Mouse (Mus musculus): ENCODE measurements around the gene Prss22. TPM values are rescaled to one million over a fixed set of nuclear protein-coding genes. Genes with fewer than 3 reads are reported as not detected.

Prss22 gene
- polyA plus RNA-seq, 1 experiment = 0.95 TPM

- TF ChIP-seq CTCF (IDR thresholded peaks at IDR 0.05; ENCODE audit: control insufficient read depth, insufficient read depth, insufficient read length) (no peak), MYOG (IDR thresholded peaks at IDR 0.05; ENCODE audit: control insufficient read depth, extremely low read depth, insufficient read length) (no peak), MYOD1 (IDR thresholded peaks at IDR 0.05; ENCODE audit: control insufficient read depth, insufficient read length, low read depth) (no peak), MAX (IDR thresholded peaks at IDR 0.05) (no peak), FOSL1 (IDR thresholded peaks at IDR 0.05; ENCODE audit: insufficient read depth, low read length, poor library complexity, severe bottlenecking) (no peak), USF1 (IDR thresholded peaks at IDR 0.05; ENCODE audit: low read depth) (no peak), CEBPB (IDR thresholded peaks at IDR 0.05; ENCODE audit: low read depth) (no peak)
Measured at GRCm38 (mm10) chr17:24006930-24007329, 9.0 kb upstream of the Prss22 start.

GRCm38 (mm10) chr17:24005049-24005448 lies 7.1 kb upstream of the Prss22 start:
- H3K79me3 ChIP-seq (ENCODE audit: low read depth) = no peaks in the 10 kb centered on the region
- no peak overlapping the region for H3K4me3 ChIP-seq (ENCODE audit: insufficient read depth, poor library complexity, severe bottlenecking)
- TF ChIP-seq USF1 (IDR thresholded peaks at IDR 0.05; ENCODE audit: low read depth) (no peak), MAX (IDR thresholded peaks at IDR 0.05) (no peak), CTCF (IDR thresholded peaks at IDR 0.05; ENCODE audit: control insufficient read depth, insufficient read depth, insufficient read length) (no peak), MYOD1 (IDR thresholded peaks at IDR 0.05; ENCODE audit: control insufficient read depth, insufficient read length, low read depth) (no peak), CEBPB (IDR thresholded peaks at IDR 0.05; ENCODE audit: low read depth) (no peak), FOSL1 (IDR thresholded peaks at IDR 0.05; ENCODE audit: insufficient read depth, low read length, poor library complexity, severe bottlenecking) (no peak), MYOG (IDR thresholded peaks at IDR 0.05; ENCODE audit: control insufficient read depth, extremely low read depth, insufficient read length) (no peak)
- no peak overlapping the region for H3ac ChIP-seq (ENCODE audit: control insufficient read depth, insufficient read length, low read depth)
- no peaks in the 10 kb centered on the region for H3K79me2 ChIP-seq (ENCODE audit: control insufficient read depth, insufficient read depth)
- H3K27me3 ChIP-seq (ENCODE audit: control insufficient read depth, insufficient read depth, insufficient read length) = no peaks in the 10 kb centered on the region
- no peaks in the 10 kb centered on the region for H3K36me3 ChIP-seq (ENCODE audit: control insufficient read depth, insufficient read depth)

More at GRCm38 (mm10) chr17:24006930-24007329, 9.0 kb upstream of the Prss22 start:
- no peaks in the 10 kb centered on the region for H3K79me3 ChIP-seq (ENCODE audit: low read depth)
- no peaks in the 10 kb centered on the region for H3K36me3 ChIP-seq (ENCODE audit: control insufficient read depth, insufficient read depth)
- no peak overlapping the region for H3K4me3 ChIP-seq (ENCODE audit: insufficient read depth, poor library complexity, severe bottlenecking)
- H3K27me3 ChIP-seq (ENCODE audit: control insufficient read depth, insufficient read depth, insufficient read length) = no peaks in the 10 kb centered on the region
- no peaks in the 10 kb centered on the region for H3K79me2 ChIP-seq (ENCODE audit: control insufficient read depth, insufficient read depth)
- H3ac ChIP-seq (ENCODE audit: control insufficient read depth, insufficient read length, low read depth) = no peak overlapping the region

- Histone ChIP-seq H3K4me3 (ENCODE audit: insufficient read depth, poor library complexity, severe bottlenecking) (no peak overlapping the region), H3K36me3 (ENCODE audit: control insufficient read depth, insufficient read depth) (no peaks in the 10 kb centered on the region), H3K79me2 (ENCODE audit: control insufficient read depth, insufficient read depth) (no peaks in the 10 kb centered on the region), H3K27me3 (ENCODE audit: control insufficient read depth, insufficient read depth, insufficient read length) (no peaks in the 10 kb centered on the region), H3ac (ENCODE audit: control insufficient read depth, insufficient read length, low read depth) (no peak overlapping the region), H3K79me3 (ENCODE audit: low read depth) (no peaks in the 10 kb centered on the region)
- no peak for TF ChIP-seq USF1 (IDR thresholded peaks at IDR 0.05; ENCODE audit: low read depth)
- TF ChIP-seq FOSL1 (IDR thresholded peaks at IDR 0.05; ENCODE audit: insufficient read depth, low read length, poor library complexity, severe bottlenecking) = no peak
- TF ChIP-seq CEBPB (IDR thresholded peaks at IDR 0.05; ENCODE audit: low read depth) = no peak
- TF ChIP-seq MAX (IDR thresholded peaks at IDR 0.05) = no peak
- no peak for TF ChIP-seq MYOD1 (IDR thresholded peaks at IDR 0.05; ENCODE audit: control insufficient read depth, insufficient read length, low read depth)
- TF ChIP-seq MYOG (IDR thresholded peaks at IDR 0.05; ENCODE audit: control insufficient read depth, extremely low read depth, insufficient read length) = no peak
- no peak for TF ChIP-seq CTCF (IDR thresholded peaks at IDR 0.05; ENCODE audit: control insufficient read depth, insufficient read depth, insufficient read length)
Measured at GRCm38 (mm10) chr17:24004071-24004665, 6.3 kb upstream of the Prss22 start.

- H3K36me3 ChIP-seq (ENCODE audit: control insufficient read depth, insufficient read depth) = no peaks in the 10 kb centered on the region
- H3K27me3 ChIP-seq (ENCODE audit: control insufficient read depth, insufficient read depth, insufficient read length) = no peaks in the 10 kb centered on the region
- no peaks in the 10 kb centered on the region for H3K79me3 ChIP-seq (ENCODE audit: low read depth)
- peak; percentile 90 for TF ChIP-seq MAX (IDR thresholded peaks at IDR 0.05)
- TF ChIP-seq USF1 (IDR thresholded peaks at IDR 0.05; ENCODE audit: low read depth) = no peak
- TF ChIP-seq FOSL1 (IDR thresholded peaks at IDR 0.05; ENCODE audit: insufficient read depth, low read length, poor library complexity, severe bottlenecking) = peak; percentile 52
- TF ChIP-seq CTCF (IDR thresholded peaks at IDR 0.05; ENCODE audit: control insufficient read depth, insufficient read depth, insufficient read length) = no peak
- TF ChIP-seq MYOG (IDR thresholded peaks at IDR 0.05; ENCODE audit: control insufficient read depth, extremely low read depth, insufficient read length) = no peak
- TF ChIP-seq MYOD1 (IDR thresholded peaks at IDR 0.05; ENCODE audit: control insufficient read depth, insufficient read length, low read depth) = peak; percentile 85
- TF ChIP-seq CEBPB (IDR thresholded peaks at IDR 0.05; ENCODE audit: low read depth) = peak; percentile 28
- H3K79me2 ChIP-seq (ENCODE audit: control insufficient read depth, insufficient read depth) = no peaks in the 10 kb centered on the region
- no peak overlapping the region for H3ac ChIP-seq (ENCODE audit: control insufficient read depth, insufficient read length, low read depth)
- no peak overlapping the region for H3K4me3 ChIP-seq (ENCODE audit: insufficient read depth, poor library complexity, severe bottlenecking)
Measured at GRCm38 (mm10) chr17:24000404-24000803, 2.5 kb upstream of the Prss22 start.

GRCm38 (mm10) chr17:23998383-23998782 lies 483 bp upstream of the Prss22 start:
- Histone ChIP-seq H3K27me3 (ENCODE audit: control insufficient read depth, insufficient read depth, insufficient read length) (no peaks in the 10 kb centered on the region), H3K36me3 (ENCODE audit: control insufficient read depth, insufficient read depth) (no peaks in the 10 kb centered on the region), H3ac (ENCODE audit: control insufficient read depth, insufficient read length, low read depth) (no peak overlapping the region), H3K79me3 (ENCODE audit: low read depth) (no peaks in the 10 kb centered on the region), H3K4me3 (ENCODE audit: insufficient read depth, poor library complexity, severe bottlenecking) (no peak overlapping the region), H3K79me2 (ENCODE audit: control insufficient read depth, insufficient read depth) (no peaks in the 10 kb centered on the region)
- TF ChIP-seq USF1 (IDR thresholded peaks at IDR 0.05; ENCODE audit: low read depth) (no peak), MAX (IDR thresholded peaks at IDR 0.05) (no peak), MYOG (IDR thresholded peaks at IDR 0.05; ENCODE audit: control insufficient read depth, extremely low read depth, insufficient read length) (no peak), MYOD1 (IDR thresholded peaks at IDR 0.05; ENCODE audit: control insufficient read depth, insufficient read length, low read depth) (peak; percentile 62), FOSL1 (IDR thresholded peaks at IDR 0.05; ENCODE audit: insufficient read depth, low read length, poor library complexity, severe bottlenecking) (peak; percentile 42), CTCF (IDR thresholded peaks at IDR 0.05; ENCODE audit: control insufficient read depth, insufficient read depth, insufficient read length) (no peak), CEBPB (IDR thresholded peaks at IDR 0.05; ENCODE audit: low read depth) (no peak)
